Mouse (Mus musculus): ENCODE results near the gene Pde12. TPM values are rescaled to one million over a fixed set of nuclear protein-coding genes. Genes with fewer than 3 reads are reported as not detected.
A peak's percentile ranks its signal among the peaks of the same experiment; 100 is the strongest.

The Pde12 gene
- polyA plus RNA-seq, 2 experiments from 2014 or later = 4.8 to 4.9 TPM

DNA sequence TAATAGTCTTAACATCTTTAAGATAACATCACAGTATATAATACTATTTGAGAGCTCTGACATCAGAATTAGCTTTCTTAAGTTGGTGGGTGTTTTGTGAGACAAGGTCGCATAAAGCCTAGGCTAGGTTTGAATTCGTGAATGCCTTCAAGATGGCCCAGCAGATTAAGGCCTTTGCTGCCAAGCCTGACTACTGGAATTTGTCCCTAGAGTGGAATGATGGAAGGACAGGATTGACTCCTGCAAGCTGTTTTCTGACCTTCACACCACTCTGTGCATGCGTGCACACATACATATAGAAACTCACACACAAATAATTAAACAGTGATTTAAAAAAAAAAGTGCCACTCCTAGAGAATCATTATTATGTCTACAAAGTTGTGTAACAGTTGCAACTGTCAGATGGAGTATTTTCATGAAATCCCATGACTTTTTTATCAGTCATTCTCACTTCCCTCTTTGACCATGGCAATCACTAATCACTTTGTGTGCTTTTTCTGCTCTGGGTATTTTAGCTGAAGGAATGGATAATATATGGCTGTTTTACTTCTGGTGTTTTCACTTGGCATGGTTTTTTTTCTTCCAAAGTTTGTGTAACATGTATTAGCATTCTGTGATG lies 26.6 kb downstream of the Pde12 start:
- ATAC-seq = no peak

DNA sequence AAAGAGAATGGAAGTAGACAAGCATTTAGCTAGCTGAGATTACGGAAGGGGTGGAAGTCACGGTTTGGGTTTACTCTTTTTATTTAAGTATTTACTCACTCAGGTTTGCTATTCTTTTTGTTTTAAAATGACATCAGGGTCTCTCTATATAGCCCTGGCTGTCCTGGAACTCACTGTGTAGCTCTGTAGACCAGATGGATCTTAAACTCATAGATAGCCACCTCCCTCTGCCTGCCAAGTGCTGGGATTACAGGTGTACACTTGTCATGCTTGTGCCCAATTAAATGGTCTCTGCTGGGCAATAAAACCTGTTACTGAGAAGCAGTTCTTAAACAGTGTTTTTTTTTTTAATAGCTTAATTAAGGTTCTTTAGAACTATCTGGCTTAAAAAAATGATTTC lies 29.7 kb downstream of the Pde12 start:
- no peak for ATAC-seq

DNA sequence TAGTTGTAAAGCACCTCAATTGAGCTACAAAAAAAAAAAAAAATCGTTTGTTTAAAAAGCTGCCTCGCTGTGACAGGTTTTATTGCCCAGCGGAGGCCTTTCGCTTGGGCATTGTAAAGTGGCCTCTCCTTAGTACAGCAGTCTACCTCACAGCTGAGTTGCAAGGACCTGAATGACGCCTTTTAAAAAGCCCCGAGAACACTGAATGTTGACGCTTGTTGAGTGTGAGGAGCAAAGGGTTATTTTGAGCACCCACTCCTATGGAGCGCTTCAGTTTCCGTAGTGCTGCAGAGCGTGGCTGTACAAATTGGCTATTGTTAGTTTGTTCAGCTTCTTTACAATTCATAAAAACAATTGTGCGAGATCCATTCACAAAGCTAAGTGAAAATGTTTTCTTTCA lies 30.4 kb downstream of the Pde12 start:
- ATAC-seq = no peak

DNA sequence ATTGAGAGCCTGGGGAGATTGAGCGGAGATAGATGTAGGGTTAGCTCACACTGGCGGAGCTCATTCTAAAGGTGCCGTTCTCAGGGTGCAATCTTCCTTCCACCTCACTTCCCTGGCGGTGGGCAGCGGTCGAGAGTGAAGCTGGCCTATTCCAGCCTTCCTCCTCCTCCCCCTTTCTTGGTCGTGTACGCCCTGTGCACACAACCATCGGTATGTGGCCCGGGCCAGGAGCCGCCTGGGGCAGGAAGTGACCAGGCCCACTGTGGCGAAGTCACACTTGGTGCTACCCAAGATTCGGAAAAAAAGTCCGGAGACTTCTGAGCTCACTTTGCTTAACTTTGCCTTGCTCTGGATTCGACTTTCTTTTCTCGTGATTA lies 31.0 kb downstream of the Pde12 start:
- ATAC-seq = peak; percentile 3

DNA sequence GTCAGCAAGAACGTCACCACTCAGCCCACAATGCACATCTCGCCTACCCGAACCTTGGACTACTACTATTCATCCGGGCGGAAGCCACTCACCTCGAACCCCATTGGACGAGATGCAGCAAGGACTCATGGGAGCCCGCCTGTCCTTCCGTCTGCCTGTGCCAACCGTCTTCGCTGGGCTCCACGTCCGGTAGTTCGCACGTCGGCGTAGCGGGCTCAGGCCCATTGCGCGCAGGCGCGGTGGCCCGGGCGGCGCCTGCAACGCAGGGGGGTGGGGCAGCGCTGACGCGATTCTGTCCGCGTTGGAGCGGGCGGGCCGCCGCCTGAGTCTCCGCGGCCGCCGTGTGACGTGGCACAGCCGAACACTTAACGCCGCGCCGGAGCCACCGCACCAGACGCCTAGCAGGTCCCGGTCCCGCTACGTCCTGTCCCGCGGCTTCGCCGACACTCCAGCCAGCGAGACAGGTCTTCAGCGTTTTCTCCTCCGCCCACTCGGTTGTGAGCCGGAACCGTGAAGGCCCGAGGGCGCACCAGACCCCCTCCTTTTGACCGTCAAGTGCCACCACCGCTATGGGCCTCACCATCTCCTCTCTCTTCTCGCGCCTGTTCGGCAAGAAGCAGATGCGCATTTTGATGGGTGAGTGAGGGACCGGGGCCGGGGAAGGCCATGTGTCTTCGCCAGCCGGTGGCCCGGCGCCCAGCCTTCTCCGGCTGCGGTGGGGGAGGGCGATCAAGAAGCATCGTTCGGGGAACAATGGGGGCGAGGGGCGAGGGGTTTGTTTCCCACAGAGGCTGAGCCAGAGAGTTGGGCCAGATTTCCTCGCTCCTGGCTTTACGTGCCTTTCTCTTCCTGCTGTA lies 31.6 kb downstream of the Pde12 start, which contains the start of gene Arf4:
Gene Arf4, plus strand, starts transcription at position 224 of the 857 bp plus-strand sequence.
- ATAC-seq = peak; percentile 88

DNA sequence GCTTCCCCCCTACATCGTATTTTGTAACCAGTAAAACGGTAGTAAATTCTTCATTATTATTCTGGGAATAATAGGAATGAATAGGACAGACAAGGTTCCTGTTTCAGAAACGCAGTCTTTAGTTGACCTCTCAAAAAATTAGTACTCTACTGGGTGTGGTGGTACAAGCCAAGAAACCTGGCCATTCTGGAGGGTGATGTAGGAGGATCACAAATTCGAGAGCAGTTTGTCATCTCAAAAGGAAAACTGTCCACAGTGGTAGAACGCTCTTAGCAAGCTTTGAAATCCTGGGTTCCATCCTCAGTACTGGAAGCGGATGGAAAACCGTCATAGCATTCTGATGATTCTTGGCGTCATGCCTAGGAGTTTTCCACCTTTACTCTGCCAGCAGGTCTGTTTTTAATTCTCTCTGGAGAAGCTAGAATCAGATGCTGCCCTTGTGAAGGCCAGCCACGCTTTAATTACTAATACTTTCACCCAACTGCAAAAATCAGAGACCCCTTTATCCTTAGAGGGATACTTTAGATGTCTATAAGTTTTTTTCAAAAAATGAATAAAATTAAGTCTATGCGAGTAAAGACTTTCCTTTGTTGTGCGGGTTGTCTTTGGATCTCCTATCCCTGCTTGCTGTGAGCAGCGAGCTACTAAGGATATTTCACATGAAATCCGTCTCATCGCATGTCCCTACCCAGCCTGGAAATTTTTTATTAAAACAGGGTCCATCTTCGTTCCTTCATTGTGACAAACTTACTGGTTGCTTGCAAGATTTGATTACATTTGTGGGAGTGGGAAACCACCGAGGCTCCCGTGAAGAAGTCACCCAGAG lies 32.4 kb downstream of the Pde12 start:
- ATAC-seq = no peak

DNA sequence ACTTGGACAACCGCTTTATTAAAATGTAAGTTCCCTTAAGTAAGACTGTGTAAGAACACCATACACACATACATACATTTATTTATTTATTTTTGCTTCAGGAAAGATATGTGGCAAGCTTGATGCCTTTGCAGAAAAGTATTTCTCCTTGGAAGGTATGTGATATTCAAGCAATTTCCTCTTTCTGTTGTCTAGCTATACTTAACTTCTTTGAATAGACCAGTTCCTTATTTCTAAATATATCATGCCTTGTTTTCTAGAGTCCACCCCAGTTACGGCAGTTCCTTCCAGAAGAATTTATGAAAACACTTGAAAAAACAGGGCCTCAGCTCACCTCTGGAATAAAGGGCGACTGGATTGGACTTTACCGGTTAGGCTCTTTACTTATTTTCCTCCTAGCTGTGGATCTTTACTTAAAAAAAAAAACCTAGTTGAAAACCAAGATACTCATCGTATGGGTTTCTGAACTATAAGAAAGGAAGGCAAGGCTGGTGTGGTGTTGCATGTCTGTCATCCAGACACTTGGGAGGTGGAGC lies 43.0 kb downstream of the Pde12 start:
- ATAC-seq = no peak

DNA sequence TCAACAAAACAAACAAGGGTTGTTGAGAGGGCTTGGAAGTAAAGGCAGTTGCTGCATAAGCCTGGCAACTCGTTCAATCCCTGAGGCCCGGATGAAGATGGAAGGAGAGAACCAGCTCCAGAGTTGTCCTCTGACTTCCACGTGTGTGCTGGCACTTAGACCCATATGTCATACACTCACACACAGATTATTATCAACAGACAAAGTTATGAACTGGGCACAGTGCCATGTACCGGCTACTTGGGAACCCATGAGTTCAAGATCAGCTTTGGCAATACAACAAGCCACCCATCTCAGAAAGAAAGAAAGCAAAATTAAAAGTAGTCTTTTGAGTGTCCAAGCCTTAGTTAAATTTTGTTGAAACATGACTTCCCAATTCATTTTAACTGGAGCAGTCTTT lies 44.4 kb downstream of the Pde12 start:
- ATAC-seq = no peak

DNA sequence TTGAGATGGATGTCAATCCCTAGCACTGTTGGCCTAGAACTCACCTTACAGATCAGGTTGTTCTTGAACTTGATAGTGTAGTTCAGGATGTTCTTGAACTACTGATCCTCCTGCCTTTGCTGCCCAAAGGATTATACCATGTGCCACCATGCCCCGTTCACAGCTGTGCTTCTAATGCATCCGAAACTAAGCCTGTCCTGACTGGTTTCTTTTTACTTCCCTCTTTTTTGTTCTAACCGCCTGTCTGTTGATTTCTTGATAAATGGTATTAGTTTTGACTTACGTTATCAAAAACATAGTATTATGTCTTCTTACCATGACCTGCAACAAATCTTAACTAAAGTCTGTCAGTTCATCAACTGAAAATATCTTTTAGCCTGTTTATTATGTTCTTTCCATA lies 59.0 kb downstream of the Pde12 start:
- no peak for ATAC-seq

Other genes with a start within 250 kb of the Pde12 start
- 10 to 100 TPM; 14.7 to 20.5 TPM for gene Slmap, start 135.0 kb downstream of the Pde12 start, polyA plus RNA-seq (2017; shearing (Covaris generic))
- 1 to 10 TPM; 3.8 to 4.8 TPM for gene Dennd6a, start 96.0 kb downstream of the Pde12 start, polyA plus RNA-seq (2017; shearing (Covaris generic))
- gene Arf4, start 31.8 kb downstream of the Pde12 start, polyA plus RNA-seq (2017; shearing (Covaris generic)) = 100 to 1,000 TPM; 244 to 255 TPM
- not detected for gene Dnah12, start 23.4 kb upstream of the Pde12 start, polyA plus RNA-seq (2017; shearing (Covaris generic))
- gene Asb14, start 224.7 kb upstream of the Pde12 start, polyA plus RNA-seq (2017; shearing (Covaris generic)) = 1 to 10 TPM in 1 of 2 experiments, not detected in 1; 1.5 TPM

Measured in activated CD4-positive, CD25-positive, alpha-beta regulatory T cell, adult 4 months (primary cell).